Mouse (Mus musculus): ENCODE results near the gene Slc44a4.

DNA sequence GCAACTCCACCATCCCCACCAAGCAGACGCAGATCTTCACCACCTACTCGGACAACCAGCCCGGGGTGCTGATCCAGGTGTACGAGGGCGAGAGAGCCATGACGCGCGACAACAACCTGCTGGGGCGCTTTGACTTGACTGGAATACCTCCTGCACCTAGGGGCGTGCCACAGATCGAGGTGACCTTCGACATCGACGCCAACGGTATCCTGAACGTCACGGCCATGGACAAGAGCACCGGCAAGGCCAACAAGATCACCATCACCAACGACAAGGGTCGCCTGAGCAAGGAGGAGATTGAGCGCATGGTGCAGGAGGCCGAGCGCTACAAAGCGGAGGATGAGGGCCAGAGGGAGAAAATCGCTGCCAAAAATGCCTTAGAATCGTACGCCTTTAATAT, 64.0 kb downstream of the Slc44a4 start:
- TF ChIP-seq CTCF (IDR thresholded peaks at IDR 0.05; ENCODE audit: low read depth) (no peak), EP300 (IDR thresholded peaks at IDR 0.05; ENCODE audit: low read depth) (no peak)
